Mouse (Mus musculus): ENCODE results near the gene Atp6v1g3. TPM values are rescaled to one million over a fixed set of nuclear protein-coding genes. Genes with fewer than 3 reads are reported as not detected.

Gene Atp6v1g3
- total RNA-seq (2022) = not detected

DNA sequence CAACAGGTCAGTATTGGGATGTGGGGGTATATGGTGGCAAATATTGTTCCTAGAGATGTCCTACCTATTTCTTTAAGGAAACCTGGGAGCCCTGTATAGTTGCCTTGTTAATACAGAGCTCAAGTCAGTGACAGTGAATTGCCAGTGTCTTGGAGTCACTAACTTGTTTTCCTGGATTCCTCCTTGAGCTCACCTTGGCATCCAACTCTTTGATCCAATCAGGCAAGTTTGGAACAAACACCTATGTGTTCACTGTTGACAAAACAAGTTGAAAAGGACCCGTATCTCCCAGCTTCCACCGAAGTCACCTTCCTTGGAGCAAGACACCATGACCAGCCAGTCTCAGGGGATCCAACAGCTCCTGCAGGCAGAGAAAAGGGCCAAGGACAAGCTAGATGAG is at the start of gene Atp6v1g3:
Gene Atp6v1g3 (plus strand): TSS at position 301 of the 400 bp plus-strand sequence.
- no peak for DNase-seq (ENCODE audit: low spot score in 2 of 2)

DNA sequence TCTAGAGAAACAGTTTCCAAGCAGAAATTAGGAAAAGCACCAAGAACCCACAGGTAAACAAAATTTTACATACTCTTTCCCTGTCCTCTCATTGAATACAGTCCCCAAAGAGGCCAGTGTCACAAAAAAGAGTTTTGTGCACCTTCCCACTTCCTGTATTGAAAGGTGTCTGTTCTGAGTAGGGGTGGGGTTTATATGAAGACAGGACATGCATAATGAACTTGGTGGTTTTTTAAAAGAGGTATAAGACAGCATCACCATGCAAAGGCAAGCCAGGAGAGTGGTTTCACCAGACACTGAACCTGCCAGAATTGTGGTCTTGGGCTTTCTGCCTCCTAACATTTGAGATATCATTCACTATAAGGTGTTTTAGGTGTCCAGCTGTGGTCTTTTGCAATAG is 40.5 kb upstream of the Atp6v1g3 start:
- no peak for DNase-seq (ENCODE audit: low spot score in 2 of 2)

DNA sequence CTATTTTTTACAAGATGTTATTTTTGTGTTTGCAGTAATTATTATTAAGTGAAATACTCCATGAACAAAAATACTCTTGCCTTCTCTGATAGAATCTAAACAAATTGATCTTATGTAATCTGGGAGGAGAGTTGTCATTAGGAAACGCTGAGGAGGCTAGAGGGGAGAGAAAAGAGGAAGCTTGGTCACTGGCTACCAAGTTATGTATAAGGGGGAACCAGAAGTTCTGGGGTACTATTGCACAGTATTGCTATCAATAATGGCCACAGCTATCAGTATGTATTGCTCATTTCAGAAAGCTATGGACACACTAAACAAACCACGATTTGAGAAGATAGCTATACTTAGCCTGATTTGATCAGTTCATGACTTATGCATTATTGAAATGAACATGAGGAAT is 36.3 kb upstream of the Atp6v1g3 start:
- no peak for DNase-seq (ENCODE audit: low spot score in 2 of 2)

DNA sequence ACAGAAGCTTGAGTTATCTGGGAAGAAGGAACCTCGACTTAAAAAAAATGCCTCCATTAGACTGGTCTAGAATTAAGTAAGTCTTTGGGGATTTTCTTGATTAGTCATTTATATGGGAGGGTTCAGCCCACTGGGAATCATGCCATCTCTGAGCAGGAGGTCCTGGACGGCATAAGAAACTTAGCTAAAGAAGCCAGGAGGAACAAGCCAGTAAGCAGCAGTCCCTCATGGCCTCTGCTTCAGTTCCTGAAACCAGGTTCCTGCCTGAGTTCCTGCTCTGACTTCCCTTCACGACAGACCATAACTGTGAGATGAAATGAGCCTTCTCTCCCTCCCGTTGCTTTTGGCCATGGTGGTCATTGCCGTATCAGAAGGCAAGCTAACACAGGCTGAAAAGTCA is 29.6 kb upstream of the Atp6v1g3 start:
- DNase-seq (ENCODE audit: low spot score in 2 of 2) = no peak

DNA sequence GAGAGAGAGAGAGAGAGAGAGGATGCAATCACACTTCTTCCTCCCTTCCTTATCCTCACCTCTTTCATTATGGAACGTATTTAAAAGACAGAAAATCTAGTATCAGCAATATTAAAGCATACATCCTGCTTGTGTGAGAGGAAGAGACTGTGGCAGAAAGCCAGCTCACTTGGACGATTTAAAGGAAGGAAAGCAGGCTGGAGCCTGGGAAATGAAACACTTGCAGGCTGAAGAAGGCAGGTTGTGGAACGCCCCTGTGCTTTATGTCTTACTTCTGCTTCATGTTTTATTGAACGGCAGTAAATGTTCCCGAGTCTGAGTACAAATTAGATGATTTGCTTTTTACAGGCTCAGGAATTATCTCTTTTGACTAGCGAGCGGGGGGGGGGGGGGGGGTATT is 29.1 kb upstream of the Atp6v1g3 start:
- DNase-seq (ENCODE audit: low spot score in 2 of 2) = no peak

DNA sequence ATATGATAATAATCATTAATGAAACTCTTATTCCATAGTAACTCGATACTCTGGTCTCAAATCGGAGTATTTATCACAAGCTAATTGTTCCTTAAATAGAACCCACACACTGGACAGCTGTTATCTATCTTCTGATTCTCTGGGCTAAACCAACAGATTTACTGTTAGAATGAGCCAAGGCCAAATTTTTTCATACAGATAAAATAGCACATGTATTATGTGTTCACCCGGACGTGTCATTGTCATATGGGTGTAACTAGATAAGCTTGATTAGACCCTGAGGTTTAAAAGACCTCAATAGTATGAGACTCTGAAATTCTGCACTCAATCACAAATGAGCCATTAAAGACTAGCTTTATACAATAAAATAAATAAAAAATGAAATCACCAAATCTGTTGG is 28.4 kb upstream of the Atp6v1g3 start:
- DNase-seq (ENCODE audit: low spot score in 2 of 2) = no peak

DNA sequence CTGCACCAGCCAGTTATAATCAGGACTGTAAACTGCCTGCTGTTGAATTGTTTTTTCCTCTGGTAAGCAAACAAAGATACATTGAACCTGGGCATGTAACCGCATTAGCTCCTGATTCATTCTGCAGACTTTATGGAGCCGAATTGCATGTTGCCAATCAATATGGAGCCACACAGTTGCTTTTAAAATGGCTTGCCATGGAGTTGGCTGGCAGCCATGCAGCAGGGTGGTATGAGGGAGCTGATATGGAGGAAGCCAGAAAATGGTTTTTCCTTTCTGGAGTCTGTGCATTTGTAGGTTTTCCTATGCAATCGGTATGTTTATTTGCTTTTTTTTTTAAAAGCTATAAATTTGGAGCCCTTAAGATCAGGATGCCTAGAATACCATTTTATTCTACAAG is 28.0 kb upstream of the Atp6v1g3 start:
- no peak for DNase-seq (ENCODE audit: low spot score in 2 of 2)

DNA sequence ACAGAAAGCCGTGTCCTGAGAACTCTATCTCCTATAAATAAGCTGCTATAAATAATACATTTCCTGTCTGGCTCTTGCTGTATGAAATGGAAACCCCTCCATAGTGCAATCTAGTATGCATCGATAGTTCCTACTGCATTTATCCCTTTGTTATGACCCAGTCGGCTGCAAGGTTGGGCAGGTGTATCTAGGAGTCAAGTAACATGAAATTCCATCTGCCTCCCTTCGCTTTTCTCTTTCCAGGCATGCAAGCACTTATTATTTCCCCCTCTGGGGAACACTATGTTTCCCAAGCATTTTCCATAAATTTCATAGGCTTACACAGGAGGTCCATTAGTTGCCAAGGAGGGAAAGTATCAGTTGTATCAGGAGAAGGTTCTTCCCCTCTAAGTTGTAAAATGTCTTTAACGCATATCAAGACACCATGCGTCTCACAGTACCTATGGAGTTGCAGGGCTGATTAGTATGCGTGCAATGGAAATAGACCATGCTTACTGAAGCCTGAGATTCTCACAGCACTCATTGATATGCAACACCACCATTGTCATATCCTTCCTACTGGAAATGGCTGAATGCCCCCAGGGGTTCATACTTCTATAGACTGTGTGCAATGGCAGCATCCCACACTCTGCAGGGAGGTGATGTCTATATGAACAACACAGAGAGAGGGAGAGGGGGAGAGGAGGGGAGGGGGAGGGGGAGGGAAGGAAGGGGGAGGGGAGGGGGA is 26.9 kb upstream of the Atp6v1g3 start:
- no peak for DNase-seq (ENCODE audit: low spot score in 2 of 2)

DNA sequence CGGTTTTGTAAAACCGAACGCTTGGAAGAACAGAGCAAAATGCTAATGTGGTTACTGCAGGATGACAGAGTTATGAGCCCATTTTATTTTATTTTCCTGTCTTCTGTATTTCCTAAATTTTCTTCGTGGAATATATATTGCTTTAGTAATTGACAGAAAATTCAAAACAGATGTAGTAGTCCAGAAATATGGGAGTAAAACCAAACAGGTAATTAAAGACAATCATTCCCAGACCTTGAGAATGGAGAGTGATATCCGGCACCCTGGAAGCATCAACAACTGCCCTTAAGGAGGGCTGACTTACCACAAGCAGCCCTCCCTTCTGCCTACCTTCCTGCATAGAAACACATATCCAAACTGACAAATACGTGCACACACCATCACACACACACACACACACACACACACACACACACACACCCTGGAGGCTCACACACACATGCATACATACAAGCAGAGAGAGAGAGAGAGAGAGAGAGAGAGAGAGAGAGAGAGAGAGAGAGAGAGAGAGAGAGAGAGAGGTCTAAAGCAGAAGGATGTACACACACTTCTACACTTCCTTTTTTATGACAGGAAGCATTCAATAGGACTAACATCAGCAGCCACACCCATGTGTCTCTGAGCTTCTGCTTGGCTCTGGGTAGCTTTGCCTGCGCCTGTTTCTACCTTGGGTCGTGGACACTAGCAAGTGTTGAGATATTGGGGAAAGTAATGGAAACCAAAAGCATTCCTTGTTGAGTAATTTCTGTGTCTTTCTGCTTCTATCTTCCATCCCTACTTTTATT is 25.6 kb upstream of the Atp6v1g3 start:
- DNase-seq (ENCODE audit: low spot score in 2 of 2) = no peak

DNA sequence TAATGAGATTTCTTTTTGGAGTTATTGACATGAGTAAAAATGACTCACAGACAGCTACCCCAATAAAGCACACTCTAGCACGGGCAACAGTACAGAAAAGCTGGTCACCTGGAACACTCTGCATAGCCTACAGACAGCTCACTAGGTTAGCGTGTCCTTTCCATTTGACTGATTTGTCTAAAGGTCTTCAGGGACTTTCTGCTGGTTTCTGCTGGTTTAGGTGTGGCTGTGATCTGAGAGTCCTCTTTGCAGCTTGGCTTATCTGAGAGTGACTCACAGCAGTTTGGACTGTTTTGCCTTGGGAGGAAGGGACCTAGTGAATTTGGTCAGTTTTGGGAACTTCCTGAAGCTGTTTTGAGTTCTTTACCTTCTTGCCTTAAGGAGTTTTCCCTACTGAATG is 24.8 kb upstream of the Atp6v1g3 start:
- DNase-seq (ENCODE audit: low spot score in 2 of 2) = no peak

DNA sequence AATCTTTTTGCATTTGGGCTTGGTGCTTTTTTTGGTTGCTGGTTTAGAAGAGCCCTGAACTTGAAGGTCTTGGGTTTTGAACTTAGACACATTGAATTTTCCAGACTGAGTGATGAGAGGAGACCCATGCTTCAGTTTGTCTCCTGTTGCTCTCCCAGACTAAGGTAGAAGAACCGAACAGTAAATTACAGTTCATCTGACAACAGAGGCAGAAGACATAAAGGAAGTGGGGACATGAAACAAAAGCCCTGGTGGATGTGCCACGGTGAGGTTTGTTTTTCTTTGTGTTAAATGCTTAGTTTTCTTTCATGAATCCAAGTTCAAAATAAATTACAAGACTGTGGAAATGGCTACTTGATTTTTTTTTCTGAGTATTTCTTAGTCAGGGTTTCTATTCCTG is 22.6 kb upstream of the Atp6v1g3 start:
- no peak for DNase-seq (ENCODE audit: low spot score in 2 of 2)

DNA sequence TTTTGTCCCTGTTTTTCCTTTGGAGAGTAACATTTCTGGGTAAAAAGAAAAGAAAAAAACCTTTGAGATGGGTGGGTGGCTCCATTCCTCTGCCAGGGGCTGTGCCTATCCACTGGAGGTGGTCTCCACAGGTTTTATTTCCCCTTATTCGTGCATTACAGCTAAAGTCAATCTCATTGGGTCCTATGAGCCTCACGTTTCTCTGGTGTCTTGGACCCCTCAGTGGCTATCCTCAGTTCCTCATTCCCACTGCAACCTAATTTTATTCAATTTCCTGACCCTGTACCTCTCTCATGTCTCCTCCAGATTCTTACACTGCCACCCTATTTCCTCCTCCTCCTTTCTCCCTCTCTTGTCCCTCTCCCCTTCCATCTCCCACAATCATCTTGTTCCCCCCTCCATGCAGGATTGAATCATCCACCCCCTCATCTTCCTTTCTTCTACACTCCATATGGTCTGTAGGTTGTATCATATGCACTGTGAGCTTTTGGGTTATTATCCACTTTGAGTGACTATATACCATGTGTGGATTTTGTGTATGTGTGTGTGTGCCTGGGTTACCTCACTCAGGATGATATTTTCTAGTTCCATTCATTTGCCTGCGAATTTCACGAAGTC is 17.3 kb upstream of the Atp6v1g3 start:
- DNase-seq (ENCODE audit: low spot score in 2 of 2) = no peak

DNA sequence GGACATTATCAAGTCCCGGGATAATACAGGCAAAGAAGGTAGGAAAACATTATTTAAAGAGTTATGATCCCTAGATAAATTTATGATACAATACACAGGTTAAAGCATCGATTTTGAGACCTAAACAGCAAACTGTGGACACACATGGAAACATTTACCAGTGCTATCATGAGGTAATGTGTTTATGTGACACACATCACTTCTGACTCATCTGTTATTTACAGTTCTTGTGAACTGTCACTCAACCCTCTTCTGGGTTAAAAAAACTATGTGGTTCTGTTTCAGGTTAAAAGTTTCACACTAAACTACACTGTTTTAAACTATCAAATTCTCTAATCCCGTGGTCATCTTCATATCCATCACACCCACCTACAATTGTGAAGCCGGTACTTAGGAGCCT is 14.8 kb upstream of the Atp6v1g3 start:
- no peak for DNase-seq (ENCODE audit: low spot score in 2 of 2)

DNA sequence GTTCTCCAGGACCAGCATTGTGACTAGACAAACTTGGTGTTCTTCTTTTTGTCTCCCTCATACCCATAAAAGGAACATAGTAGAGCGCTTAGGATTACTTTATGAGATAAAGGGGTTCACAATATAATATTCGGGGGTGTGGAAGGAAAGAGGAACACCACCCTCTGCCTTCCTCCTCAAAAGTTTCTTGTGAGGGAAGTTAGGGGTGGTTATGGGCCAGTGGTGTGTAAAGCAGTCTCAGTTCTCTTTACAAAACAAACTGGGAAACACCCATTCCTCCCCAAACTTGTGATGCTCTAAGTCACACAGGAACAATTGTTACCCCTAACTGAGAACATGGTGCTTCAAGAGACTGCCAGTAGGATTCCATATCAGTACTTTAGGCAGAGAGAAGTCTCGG is 12.0 kb upstream of the Atp6v1g3 start:
- DNase-seq (ENCODE audit: low spot score in 2 of 2) = no peak

DNA sequence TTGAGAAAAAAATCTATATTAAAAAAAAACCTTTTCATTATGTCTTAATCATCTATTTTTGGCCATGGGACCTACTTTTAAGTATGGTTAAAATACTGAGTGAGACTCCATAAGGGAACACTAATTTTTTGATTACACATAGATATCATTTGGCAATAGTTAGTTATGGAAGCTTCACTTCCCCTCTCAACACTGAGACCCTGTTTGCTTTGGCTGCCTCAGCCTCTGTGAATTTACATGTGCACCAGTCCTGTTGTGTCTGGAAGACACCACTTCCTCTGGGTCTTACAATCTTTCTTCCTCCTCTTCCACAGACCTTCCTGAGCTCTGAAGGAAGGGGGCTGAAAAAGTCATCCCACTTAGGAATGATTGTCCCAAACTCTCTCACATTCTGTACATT is 11.1 kb upstream of the Atp6v1g3 start:
- DNase-seq (ENCODE audit: low spot score in 2 of 2) = no peak

DNA sequence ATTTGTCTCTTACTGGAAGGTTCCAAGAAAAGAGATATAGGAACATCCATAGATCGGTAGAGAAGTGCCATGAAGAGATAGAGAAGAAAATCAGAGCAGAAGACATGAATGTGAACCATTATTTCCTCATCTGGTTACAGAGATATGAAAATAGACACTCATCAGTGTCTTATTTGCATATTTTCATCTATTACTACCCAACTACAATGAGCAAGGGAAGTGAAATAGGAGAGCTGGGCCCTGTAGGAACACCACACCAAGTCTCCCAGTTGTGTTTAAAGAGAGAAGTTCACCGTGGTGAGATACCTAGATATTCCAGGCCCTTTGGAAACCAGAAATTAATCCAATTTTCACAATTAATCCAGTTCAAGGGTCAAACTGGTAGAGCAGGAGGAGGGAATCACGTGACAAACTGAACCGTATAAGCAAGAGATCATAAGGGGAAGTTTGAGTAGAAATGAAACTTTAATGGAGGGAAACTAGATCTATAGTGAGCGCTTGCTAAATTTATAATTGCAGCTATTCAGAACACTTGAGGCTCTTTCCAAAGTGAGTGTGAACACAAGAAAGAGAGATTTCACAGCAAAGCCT is 6.0 kb upstream of the Atp6v1g3 start:
- DNase-seq (ENCODE audit: low spot score in 2 of 2) = no peak

DNA sequence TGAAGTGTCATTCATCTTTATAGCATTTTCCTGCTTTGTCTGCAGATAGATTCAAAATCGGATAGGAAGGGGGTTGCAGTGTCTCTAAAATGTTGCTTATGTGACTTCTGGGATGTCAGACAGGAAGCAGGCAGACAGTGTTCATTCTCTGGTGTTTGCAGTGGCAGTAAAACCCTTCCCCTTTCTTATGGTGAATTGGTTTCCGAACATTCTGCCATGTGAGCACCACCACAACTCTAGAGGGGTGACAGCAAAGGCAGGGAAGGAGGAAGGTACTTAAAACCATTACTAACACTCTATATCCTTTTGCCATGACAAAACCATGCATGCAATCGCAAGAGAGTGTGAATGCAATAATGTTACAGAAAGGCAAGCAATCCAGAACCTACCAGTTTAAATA is 1.4 kb downstream of the Atp6v1g3 start:
- DNase-seq (ENCODE audit: low spot score in 2 of 2) = no peak

DNA sequence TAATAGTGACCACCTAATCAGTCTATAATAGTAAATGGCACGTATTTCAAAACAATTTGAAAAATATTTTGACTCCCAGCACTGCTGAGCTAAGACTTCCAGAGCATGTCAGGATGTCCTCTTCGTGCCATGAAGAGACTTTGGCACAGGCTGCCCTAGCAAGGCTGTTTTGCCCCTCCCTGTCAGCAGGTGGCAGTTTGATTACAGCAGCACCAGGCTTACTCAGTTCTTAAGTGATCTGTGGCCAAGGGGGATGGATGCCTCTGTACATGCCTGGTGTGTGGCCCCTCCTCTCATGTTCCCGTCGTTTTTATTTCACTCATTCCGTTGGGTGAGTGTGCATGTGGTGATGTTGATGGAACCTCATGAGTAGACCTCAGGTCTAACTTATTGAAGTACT is 2.3 kb downstream of the Atp6v1g3 start:
- no peak for DNase-seq (ENCODE audit: low spot score in 2 of 2)

DNA sequence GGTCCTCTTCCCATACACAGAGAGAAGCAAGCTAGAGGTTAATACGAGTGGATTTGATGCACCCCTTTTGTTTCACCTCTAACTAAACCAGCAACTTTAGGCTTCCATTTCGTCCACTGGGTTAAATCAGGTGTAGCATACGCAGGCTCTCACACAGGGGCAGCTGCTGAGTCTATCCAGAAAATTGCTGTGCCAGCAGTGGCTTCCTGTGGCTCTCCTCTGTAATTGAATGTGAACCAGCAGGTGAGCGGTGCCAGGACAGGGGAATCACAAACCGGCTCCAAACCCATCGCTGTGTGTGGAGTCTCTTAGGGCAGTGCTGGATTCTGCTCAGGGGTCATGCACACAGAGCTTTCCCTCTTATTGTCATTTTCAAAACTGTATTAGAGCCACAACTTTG is 7.6 kb downstream of the Atp6v1g3 start:
- DNase-seq (ENCODE audit: low spot score in 2 of 2) = no peak

DNA sequence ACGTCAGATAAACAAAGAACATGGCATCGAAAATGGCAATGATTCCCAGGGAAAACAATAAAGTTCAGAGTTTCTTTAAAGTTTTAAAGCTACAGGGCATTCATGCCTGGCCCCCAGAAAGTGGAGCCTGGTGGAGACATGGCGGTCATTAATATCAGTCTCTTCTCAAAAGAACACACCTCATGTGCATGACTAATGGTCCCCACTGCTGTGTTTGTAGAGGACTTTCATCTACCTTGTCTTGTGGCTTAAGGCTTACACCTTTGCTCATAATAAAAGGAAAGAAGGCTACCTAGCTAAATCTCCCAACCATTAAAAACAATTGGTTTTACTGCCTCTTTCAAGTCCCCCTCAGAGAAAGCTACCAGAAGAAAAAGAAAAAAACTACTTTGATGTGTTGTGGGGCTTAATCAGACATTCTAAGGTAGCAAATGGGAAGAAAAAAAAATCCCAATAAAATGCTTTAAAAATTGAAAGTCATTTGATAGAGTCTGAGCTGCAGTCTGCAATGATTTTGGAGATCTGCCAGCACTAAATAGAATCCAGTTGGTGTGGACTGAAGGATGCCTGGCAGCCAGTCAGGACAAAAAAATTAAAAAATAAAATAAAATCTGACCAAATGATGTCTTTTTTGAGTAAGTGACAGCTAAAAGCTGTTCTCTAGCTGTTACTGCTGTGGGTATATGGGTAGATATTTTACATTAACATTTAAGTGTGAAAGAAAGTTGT is 9.0 kb downstream of the Atp6v1g3 start:
- DNase-seq (ENCODE audit: low spot score in 2 of 2) = no peak

DNA sequence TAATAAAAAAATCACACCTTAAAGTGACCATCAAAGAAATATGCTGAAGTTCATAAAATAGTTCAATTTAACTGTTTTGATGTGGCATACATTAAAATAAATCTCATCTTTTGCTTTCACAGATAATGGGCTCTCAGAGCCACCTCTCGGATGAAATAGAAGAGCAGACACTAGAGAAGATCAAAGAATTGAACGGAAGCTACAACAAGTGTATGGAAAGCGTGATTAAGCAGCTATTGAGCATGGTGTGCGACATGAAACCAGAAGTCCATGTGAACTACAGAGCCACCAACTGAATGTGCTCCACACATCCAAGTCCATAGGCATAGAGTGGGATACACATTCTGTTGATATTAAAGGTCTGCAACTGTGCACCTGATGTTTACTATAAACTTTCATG is 14.1 kb downstream of the Atp6v1g3 start:
- DNase-seq (ENCODE audit: low spot score in 2 of 2) = no peak

DNA sequence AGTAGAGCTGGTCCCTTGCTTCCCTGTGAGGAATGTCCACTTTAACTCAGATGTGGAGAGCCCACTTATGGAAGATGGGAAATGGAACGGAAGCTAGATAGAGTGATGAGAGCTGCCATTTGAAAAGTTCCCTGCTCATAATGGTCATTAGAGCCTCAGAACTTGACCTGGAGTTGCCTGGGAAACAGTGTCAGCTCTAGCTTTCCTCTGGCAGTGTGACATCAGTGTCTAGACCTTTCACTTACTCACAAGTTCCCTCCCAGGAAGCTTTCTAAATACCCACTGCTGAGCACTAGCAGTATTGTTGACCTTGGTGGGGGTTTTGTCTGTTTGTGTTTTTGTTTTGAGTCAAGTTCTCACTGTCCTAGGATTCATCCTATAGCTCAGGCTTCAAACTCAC is 15.2 kb downstream of the Atp6v1g3 start:
- no peak for DNase-seq (ENCODE audit: low spot score in 2 of 2)
